Mouse (Mus musculus) embryo, embryonic 10.5 days (tissue): ENCODE results near the gene 4933415A04Rik.
A peak's percentile ranks its signal among the peaks of the same experiment; 100 is the strongest.

ENCODE experiments used
- DNase-seq: peaks from one replicate; pipeline ENCODE4 v3.0.0-alpha.2; 2015; ENCODE audit warnings: low spot score

The 4933415A04Rik gene

DNA sequence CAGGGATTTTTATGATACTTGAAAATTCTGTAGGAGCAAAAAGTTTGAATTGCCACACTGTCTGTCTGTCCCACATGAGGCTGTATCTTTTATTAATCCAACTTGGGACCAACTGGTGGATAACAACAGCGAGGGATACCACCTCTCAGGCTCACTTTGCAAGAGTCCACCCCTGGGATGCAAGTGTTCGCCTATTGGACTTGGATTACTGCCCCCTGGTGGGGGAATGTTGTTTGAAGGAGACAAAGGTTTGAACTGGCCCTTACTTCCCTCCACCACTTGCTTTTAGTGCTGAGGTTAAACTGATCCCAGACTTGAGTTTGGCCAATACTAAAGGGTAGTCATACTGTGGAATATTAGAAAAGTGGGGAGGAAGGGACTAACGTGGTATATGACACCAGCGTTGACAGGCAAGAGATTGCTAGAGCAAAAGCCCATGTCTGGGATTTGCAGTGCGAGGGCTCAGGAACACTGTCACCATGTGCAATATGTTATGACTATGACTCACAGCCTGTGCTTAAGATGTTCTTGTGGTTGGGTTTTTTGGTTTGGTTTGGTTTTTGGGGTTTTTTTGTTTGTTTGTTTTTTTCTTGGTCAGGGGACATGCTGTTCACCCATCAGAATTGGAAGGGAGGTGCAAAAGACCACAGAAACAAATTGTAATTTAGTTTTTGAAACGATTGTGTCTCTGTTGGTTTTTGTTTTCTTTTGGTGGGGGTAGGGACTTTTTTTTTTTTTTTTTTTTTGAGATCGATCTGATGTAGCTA, at the start of gene 4933415A04Rik:
Gene 4933415A04Rik (plus strand): TSS at position 717 of the 767 bp plus-strand sequence.
- DNase-seq = peak; percentile 89

DNA sequence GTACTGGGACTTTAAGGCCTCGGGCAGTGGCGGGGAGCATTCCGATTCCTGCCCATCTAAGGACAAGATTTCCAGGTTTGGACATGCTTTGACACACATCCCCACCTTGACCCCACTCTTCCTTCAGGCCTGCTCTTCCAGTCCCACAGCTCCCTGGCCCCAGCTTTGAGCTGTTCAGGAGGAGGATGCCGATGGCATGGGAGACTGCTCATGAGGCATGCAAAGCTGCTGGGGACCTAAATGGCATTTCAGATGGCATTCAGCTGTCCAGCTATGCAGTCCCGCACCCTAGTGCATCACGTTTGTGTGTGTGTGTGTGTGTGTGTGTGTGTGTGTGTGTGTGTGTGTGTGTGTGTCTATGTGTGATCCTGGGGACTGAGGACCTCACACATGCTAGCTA, 49.8 kb upstream of the 4933415A04Rik start:
- DNase-seq = no peak

DNA sequence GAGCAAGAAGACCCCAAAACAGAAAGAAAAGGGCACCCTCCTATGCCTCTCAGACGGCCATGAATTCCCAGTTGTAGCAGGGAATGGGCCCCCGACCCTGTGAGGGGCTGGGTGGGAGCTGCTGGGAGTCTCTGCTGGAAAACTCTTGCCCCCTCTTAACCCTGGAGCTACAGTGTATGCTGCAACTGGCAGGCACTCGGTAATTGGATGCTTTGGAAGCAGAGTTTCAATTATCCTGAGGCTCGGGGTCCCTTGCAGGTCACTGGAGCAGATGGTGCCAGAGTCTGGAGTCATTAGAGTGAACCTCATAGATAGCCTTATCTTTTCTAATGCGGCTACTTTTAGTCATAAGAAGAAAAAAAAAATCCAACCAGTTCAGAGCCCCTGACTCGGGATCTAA, 47.0 kb upstream of the 4933415A04Rik start:
- DNase-seq = peak; percentile 78

DNA sequence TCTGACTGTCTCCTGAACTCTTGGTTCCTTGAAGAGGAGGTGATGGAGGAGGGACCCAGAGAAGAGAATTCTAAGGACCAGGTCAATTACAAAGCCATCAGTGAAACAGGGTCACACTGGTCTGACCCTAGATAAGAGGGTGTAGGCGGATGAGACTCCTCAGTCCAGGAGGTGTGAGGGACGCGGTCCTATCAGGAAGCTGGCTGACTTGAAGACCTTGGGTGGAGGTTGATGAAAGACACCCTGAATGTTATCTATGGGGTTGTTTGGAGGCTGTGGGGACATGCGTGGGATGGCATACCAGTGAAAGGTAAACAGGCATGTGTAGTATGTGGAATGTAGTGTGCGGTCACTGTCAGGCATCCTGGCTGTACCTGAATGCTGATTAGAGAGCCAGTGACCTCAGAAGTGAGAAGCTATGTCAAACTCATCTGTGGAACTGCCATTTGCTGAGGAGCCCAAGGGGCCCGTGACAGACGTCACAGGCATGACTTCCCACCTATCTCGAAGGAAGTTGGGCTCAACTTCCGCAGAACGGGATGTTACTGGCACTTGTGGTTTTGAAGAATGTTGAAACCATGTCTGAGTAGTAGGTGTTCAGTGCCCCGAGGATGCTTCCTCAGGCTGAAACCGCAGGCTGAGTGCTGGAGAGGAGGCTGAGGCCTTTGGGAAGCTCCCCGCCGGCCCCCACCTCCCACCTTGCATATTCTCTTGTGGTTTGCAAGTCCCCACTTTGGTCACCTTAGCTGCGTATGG, 43.0 kb upstream of the 4933415A04Rik start:
- no peak for DNase-seq

DNA sequence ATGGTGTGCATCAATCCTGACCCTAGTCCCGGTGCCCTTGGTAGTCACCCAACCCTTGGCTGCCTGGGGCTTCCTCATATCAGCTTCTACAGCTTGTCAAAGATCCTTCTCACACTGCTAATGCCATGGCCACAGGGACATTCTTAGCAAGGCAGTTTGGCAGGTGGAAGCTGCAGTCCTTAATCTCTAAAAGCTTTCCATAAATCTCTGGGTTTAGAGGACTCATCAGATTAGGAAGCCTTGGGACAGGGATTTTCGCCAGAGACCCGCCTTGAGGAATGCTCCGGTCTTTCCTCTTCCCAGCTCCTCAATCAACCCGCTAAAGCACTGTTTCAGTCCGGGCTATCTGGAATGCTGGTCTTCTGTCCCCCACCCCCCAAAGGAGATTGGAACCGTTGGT, 42.0 kb upstream of the 4933415A04Rik start:
- no peak for DNase-seq

DNA sequence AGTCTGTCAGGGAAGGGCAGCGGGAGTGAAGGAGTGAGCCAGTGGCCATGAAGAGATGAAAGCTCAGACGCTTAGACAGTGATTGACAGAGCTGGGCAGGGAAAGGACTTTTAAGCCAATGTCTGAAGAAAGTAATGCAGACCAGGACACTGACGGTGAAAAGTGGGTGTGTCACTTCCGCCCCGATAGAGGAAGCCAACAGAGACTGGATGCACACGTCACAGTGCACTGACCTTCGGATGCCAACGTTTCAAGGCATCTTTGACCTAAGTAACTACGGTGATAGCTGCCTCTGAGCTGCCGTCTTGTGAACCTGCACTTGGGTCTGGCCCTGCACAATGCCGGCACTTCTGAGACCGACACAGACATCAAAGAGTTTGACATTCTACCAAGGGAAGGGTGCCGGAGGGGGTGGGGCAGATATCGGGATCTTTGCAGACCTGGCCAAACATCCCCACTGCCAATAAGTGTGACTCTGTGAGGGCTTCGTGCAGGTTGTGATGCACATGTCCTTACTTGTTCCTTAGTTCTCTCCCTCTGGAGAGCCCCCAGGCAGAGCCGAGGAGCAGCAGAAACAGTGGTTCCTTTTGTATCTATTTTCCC, 40.9 kb upstream of the 4933415A04Rik start:
- no peak for DNase-seq

DNA sequence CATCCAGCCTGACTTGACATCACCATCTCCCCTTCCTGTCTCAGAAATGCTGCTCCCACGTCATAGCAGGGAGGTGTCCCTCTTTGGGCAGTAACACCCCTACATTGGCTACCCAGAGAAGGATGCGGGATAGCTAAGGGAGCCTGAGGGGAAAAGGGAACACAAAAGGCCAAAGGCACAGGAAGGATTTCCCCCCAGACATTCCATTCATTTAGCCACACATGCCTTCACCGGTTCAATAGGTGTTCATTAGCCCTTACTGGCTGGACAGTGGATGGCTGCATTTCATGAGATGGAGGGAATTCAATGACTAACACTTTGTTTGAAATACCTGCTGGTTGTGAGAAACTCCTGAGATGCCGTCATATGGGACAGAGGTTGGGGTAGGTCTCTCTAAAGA, 40.2 kb upstream of the 4933415A04Rik start:
- DNase-seq = no peak

DNA sequence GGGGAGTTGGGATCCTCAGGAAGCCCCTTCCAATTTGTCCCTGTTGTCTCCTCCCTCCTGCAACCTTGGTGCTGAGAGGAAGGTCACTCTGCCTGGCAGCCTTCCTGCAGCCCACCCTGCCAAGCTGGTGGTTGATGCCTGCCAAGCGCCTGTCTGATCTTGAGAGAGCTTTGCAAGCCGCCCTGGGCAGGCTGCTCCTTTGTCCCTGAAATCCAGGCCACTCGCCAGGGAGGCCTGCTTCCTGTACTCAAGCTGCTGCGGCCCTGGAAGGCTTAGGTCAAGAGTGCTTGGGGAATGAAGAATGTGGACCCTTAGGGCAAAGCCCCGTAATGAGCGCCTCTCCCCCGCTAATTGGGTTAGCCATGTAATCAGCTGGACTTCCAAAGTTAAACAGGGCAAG, 38.7 kb upstream of the 4933415A04Rik start:
- DNase-seq = peak; percentile 73

DNA sequence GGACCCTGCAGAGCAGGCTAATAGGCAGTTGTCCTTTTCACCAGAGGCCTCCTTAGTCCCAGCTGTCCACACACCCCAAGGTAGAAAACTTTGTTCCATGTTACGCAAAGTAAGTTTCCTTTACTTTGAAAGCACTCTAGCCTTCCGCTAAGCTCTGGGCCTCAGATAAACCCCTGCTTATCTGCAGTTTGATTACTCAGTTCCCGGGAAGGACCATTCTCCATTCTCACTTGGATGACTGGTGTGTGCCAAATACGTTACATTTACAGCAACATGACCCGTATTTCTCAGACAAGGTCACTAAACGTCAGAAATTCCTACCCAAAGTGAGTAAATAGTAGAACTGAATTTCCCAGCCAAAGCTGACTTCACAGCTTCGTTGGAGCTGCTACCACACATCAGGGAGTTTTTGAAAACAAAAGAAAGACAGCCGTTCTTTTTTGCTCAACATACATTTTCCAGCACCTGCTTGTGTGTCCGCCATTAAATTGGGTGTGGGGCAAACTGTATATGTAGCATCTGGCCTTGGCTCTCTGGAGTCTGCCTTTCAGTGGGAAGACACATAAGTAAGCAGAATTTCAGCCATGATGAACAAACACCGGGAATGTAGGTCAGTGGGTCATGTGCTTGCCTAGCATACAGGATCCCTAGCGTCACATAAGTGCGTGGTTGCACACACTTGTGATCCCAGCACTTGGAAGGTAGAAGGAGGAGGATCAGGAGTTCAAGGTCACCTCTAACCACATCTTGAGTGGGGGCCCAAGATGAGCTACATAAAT, 38.0 kb upstream of the 4933415A04Rik start:
- no peak for DNase-seq

DNA sequence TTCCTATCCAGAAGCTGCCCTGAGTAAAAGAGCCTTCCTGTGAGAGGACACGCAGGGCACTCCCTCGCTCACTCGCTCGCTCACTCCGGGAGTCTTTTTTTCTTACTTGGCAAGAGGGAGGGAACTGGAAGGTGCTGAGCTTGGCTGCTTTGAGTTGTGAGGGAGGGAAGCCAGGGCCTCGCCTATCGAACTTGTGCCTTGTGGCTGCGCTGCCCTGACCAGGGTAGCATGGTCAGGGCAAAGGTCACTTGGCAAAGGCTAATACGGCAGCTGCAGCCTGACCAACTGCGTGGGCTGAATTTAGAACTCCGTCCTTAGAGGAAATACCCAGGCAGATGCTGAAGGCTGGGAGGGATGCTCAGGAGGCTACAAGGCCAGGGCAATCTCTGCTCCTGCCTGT, 37.1 kb upstream of the 4933415A04Rik start:
- DNase-seq = peak; percentile 42

DNA sequence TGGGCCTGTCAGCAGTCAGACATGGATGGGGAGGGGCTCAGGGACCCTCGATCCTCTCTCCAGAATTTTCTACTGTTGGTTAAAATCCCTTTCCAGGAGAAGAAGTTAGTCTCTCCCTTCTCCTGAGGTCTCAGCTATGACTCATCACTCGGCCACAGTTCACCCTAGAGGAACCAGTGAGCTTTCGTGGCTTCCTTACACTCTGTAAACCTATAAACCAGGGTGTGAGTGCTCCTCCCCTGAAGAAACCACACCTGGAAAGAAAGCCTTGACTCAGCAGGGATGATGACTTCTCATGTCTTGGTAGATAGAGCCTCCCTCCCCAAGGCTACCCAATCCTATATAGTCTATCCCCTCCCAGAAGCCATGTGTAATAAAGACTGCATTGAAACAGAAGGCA, 35.1 kb upstream of the 4933415A04Rik start:
- DNase-seq = no peak

DNA sequence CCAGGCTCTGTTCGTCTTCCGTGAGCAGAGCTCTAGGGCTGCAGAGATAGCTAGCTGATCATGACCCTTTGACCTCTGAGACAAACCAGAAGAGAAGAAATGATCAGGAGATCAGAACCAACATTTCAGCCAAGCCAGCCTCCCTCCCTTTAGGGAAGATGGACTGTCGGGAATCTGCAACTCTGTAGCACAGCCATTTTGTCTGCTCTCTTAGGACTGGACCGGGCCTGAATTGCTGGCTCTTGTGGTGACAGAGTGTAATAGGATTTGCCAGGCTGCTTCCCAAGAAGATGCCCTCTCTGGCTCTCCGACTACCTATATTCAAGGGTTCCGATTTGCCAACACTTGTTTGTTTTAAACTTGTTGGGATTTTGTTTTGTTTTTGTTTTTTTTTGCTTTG, 34.2 kb upstream of the 4933415A04Rik start:
- DNase-seq = peak; percentile 52

DNA sequence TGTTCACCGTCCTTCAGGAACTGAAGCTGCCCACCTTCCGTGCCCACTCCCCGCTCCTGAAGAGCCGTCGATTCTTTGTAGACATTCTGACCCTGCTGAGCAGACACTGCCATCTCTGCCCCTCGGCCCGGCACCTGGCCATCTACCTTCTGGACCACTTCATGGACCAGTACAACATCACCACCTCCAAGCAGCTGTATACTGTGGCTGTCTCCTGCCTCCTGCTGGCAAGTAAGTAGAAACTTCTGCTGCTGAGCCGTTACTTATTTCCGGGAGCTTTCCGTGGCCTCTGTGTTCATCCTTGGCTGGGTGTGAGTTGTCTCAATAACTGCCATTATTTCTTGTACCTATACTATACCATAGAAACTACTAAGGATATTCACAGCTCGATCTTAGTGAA, 30.3 kb upstream of the 4933415A04Rik start:
- DNase-seq = no peak

DNA sequence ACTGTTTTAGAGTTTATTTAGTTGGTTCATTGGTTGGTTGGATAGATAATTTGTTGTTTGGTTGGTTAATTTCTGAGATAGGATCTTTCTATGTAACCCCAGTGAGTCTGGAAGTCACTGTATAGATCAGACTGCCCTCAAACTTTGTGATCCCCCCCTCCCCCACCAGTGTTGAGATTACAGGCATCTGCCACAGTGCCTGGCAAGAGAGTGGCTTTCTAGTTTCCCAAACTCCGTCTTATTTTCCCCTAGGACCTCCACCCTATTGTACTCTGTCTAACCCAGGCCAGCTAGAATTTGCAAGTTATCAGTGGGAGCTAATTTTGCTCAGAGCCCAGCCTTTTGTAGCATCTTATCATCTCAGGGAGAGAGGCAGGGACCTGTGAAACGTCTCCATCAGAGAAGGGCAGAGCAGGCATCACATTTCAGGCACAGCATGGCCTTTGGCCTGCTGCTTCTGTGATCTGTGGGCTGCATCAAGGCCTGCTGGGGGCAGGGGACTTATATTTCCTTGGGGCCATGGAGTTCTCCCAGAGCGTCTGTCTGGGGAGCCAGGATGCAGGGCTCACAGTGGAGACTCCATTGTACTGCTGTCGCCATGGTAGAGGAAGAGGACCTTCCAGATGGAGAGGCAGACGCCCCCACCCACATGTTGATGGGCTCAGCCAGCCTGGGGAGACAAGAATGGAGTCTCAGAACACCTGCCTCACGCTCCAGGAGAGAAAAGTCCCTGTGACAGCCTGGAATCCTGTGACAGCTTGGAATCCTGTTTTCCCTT, 27.1 kb upstream of the 4933415A04Rik start:
- DNase-seq = peak; percentile 68

DNA sequence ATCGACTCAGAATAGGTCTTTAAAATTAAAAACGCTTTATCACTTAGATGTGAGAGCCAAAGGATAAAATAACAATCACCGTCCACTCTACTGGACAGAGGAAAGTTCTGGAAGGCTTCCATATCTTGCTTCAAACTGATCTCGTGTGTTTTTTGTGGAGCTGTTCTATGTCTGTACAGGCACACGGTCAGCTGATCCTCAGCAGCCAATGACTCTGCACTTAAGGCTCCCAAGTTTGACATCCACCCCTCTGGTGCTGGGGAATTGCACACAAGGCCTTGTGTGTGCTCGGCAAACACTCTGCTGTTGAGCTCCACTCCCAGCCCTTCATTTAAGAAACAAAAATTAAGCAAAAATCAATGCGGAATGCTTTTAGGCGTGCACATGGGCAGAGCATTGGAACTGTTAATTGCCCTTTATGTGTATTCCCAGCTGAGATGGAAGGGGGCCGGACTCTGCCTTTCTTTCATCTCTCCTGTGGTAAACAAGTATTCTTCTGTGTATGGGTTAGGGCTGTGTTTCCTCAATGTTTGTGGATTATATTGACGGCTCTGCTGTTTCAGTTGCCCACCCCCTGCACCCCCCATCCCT, 23.1 kb upstream of the 4933415A04Rik start:
- no peak for DNase-seq

DNA sequence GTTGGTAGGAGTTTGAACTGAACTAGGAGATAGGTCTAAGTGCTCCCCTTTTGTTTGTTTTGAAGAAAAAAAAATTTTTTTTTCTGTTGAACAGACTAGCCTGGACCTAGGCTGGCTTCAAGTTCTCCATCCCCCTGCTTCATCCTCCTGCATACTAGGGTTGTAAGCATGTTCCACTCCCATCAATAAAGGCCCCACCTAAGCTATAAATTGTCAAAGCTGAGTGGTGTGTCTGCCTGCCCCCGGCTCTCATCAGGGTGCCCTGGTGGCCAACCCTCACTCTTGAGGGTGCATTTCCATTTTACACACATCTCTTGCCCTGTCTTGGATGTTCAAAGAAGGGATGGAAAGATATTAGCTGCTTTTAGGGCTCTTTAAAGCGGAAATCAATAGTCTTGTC, 21.4 kb upstream of the 4933415A04Rik start:
- no peak for DNase-seq

DNA sequence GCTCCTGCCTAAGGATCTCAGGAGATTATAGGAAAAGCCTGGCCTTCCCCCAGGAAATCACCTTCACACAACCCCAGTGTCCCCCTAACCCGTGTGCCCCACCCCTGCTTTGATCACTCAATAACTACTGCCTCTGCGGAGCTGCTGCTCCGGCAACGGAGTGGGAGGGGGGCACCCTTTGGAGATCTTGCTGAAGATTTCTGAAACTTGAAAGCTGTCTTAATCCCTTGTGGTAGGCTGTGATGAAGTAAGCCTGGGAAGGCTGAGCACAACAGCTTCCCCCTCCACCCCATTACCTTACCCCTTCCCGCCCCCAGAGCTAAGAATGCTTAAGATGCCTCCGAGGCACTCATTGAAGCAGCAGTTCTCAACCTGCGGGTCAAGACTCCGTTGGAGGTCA, 21.0 kb upstream of the 4933415A04Rik start:
- peak; percentile 67 for DNase-seq

DNA sequence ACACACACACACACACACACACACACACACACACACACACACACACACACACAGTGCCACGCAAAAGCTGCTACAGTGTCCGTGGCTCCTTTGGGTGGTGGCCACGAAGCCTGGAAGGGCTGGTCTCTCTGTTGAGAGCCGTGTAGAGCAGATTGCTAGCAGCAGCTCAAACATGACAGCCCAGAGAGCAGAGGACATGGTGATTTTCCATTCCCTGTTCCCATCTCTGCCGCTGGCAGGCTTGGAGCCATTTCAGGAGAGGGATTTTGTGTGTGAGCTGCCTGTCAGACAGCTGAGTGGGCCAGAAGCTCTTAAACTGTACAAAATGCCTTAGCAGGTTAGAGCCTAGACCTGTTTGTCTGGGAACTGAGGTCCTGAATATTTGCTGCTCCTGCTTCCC, 20.1 kb upstream of the 4933415A04Rik start:
- no peak for DNase-seq

DNA sequence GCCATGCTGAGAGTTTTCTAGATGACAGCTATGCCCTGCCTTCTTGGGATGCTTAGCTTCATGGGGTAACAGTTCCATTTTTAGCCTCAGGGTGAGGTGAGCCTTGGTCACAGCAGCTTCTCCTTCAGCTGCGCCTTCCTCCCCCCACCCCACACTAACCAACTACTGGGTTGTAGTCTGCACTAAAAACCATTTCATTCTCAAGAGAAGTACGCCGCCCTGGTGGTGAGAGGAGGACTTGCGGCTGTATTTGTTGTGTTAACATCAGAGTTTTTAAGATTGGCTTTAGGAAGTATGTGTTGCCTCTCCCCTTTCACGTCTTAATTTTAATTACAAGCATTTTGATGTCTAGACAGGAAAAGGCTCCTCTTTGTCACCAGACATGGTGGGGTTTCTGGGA, 18.6 kb upstream of the 4933415A04Rik start:
- DNase-seq = peak; percentile 61

DNA sequence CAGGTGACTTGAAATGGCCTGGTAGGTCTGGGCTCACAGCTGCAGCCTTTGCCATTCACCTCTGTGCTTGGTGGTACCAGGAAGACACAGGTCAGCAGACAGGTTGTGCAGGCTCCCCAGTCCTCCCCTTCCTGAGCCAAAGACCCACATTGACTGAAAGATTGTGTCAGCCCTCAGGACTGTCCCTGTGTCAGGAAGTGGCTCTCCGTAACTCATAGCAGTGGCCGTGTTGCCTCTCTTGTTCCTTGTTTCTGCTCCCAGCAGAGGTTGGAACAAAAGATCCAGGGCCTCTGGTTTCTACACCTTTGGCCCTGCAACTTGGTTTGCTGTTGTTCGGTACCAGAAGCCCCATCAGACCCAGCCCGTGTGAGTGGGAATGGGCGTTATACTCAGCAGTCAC, 17.7 kb upstream of the 4933415A04Rik start:
- no peak for DNase-seq

DNA sequence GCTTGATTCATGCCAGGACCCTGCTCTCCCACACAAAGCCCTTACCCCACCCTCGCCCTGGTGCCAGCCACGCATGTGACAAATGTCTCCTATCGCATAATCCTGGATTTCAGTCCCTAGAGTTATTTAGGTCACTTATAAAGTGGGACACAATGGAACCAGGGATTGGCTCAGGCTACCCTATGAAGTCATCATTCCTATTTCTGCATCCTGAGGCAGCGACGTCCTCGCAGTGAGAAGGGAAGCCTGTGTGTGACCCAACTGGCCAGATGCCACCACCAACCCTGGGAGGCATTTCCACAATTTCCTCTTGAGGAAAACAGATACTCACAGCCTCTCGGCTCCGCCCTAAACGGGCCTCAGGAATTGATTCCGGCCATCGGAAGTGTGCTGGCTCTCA, 17.2 kb upstream of the 4933415A04Rik start:
- no peak for DNase-seq
